Mouse (Mus musculus) urinary bladder, postnatal 10 days (tissue): ENCODE data around the gene Atp12a.

Source experiments
- DNase-seq: peaks from one replicate; pipeline ENCODE4 v3.0.0; 2022; ENCODE audit warnings: low spot score

Atp12a gene

GRCm38 (mm10) chr14:56364711-56365237 is at the start of gene Atp12a:
TSS of gene Atp12a (plus strand) at chr14:56365068.
- no peak for DNase-seq

DNA sequence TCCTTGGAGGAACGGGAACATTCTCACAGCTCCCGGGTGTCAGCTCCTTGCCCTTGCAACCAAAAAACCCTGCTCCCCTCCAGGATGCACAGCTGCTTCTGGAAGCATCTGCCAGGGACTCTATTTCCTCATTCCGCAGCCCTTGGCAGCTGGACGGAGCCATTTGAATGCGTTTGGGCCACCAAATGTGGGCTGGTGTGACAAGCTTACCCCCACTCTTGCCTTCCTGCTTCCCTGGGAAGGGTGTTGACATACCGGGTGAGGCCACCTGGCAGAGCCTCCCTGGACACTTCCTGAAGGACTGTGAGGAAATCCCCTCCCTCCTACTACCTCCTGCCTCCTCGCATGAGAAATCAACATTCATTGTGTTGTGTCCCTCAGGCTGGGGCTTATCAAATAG is 49.3 kb upstream of the Atp12a start:
- no peak for DNase-seq

- no peak for DNase-seq
Measured at GRCm38 (mm10) chr14:56316333-56316732, 48.5 kb upstream of the Atp12a start.

GRCm38 (mm10) chr14:56322982-56323381 is 41.9 kb upstream of the Atp12a start:
- DNase-seq = no peak

GRCm38 (mm10) chr14:56325038-56325437 is 39.8 kb upstream of the Atp12a start:
- DNase-seq = no peak

- no peak for DNase-seq
Measured at GRCm38 (mm10) chr14:56333700-56334099, 31.2 kb upstream of the Atp12a start.

DNA sequence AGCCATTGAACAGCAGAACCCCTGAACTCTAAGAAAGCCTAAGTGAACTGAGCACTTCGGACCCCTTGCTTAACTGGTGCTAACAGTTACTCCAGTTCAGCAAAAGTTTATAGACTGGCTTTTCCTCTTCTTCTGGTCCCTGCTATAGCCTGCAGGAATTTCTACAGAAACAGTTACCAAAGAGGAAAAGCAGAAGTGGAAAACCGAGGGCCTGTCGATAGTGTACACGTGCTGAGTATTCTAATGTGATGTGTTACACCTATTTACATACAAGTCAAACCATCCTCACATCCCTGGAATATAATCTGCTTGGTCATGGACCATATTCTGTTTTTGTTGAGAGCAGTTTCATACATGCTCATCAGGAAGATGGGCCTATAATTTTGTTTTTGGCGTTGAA is 30.4 kb upstream of the Atp12a start:
- DNase-seq = no peak

GRCm38 (mm10) chr14:56336032-56336431 is 28.8 kb upstream of the Atp12a start:
- no peak for DNase-seq

- no peak for DNase-seq
Measured at GRCm38 (mm10) chr14:56337075-56337474, 27.8 kb upstream of the Atp12a start.

DNA sequence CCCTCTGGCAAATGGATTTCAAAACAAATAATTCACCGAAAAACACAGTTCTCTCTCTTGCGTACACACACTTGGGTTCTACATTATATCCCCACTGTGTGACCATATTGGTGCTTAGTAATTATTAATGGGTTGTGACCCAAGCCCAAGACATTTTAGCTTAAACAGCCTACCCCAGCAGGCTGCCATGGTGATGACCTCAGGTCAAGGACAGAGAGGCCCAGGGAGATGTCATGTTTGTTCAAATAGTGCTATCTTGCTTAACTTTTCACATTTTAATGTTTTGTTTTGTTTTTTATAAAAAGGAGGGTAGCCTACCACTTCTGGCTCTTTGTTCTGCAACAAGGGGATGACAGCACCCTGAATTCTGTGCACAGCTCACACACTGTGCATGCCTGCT is 27.2 kb upstream of the Atp12a start:
- DNase-seq = no peak

GRCm38 (mm10) chr14:56338882-56339442 is 25.9 kb upstream of the Atp12a start:
- DNase-seq = no peak

- no peak for DNase-seq
Measured at GRCm38 (mm10) chr14:56348704-56349103, 16.2 kb upstream of the Atp12a start.

DNA sequence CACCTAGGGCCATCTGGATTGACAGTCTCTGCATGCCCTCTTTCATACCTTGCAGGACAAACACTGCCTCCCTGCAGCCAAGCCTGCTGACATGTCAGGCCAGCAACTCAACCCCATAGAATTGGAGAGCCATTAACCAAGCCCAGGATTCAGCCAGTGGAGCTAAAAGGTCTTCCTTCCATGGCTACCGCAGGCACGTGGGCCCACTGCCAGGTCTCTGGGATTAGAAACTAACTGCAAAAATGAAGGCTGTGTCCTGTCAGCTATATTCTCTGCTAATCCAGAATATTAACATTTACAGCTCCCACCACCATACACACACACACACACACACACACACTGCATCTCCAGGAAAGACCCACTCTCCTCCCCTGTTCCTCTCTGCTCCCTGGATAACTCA is 15.3 kb upstream of the Atp12a start:
- DNase-seq = no peak

DNA sequence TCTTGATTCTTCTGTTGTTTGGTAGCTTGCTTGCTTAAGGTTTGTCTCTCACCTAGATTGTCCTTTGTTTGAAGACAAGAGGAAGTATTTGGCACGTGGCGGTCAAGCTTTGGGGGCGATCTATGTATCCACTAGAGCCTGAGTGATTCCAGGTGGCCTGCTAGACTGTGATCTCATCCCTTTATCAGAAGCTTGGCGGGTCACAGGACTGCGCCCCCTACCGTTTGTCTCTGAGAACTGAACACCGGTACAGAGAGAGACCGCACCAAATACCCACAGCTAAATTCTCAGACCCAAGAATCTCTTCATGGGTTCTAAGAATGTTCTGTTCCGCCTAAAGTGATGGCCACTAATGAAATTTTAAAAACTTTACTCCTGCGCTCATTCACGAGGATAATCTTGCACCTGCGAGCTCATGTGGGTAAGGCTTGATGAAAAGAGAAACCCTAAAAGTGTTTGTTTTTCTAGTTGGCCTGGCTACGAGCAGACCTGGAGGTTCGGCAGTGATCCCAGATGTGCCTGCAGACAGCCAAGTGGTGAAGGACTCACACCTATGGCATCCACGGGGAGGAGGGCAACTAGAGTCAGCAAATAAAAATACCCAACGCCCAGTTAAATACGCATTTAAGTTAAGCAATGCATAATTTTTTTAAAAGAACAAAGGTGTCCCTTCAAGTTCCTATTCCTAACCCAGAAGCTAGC is 12.8 kb upstream of the Atp12a start:
- no peak for DNase-seq

DNA sequence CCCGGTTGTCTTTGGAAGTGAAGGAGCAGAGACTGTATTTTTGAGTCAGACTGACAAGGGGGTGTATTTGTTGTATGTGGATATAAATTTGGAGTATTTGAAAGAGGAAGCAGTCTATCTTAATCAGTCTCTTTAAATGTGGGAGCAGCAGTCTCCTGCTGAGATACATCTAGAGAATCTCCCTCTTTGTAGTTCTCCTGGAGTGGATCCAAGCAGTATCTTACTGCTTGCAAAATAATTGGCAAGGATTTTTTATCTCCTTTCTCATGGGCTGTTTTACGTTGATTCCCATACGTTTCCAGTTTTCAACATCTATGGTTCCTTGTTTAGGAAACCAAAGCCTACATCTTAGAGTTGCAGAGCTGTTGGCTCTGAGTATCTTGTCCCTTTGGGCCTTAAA is 10.1 kb upstream of the Atp12a start:
- no peak for DNase-seq

GRCm38 (mm10) chr14:56355396-56355795 is 9.5 kb upstream of the Atp12a start:
- no peak for DNase-seq

GRCm38 (mm10) chr14:56356196-56356595 is 8.7 kb upstream of the Atp12a start:
- no peak for DNase-seq

- no peak for DNase-seq
Measured at GRCm38 (mm10) chr14:56358422-56358821, 6.4 kb upstream of the Atp12a start.

GRCm38 (mm10) chr14:56359131-56359530 is 5.7 kb upstream of the Atp12a start:
- no peak for DNase-seq

DNA sequence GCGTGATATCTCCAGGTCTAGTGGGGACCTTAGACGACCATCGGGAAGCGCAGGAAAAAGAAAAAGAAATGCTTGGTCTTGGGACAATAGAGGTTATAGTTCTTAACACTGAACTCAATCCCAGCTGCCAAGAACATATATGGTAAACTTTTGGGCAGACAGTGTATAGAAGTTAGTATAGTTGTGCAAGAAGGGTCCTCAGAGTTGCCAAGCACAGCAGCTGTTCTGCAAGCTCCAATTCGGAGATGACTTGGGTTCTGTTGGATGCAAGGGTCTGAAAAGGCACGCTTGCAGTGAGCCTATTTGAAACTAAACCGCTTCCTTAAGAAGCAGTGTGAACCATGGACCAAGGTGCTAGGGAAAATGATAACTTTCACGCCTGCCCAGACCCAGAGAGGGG is 424 bp downstream of the Atp12a start:
- DNase-seq = no peak

GRCm38 (mm10) chr14:56366712-56367111 is 1.8 kb downstream of the Atp12a start:
- DNase-seq = no peak

GRCm38 (mm10) chr14:56368834-56369233 is 4.0 kb downstream of the Atp12a start:
- DNase-seq = no peak

DNA sequence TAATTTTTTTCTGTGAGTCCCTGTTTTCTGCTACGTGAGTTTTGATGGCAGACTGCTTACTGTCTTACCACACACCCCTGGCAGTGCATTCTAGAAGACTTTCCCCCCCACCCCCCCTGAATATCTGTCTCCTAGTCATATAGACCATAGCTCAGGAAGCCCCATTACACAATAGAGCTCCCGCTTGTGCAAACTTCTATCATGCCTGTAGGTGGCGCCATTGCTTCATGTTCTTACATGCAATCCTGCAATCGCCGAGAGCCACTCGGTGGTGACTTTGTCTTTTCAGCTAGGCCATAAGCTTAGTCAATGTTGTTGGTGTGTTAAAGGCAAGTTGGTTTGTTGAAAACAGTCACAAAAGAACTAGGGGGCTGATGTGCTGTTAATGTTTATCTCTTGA is 10.9 kb downstream of the Atp12a start:
- DNase-seq = peak; percentile 23

DNA sequence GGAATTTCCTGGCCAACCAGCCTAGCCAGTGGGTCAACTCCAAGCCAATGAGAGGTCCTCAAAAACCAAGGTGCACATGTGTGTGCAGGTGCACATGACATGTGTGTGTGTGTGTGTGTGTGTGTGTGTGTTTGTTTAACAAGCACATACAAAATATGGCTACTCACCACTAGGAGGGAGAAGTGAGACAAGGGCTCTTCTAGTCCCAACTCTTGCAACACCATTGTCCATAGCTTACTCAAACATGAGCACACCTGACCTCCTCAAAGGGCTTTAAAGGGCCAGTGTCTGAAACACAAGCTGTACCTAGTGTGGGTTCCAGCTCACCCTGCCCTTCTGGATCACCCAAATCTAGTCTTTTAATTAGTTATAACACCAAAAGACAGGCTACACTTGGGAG is 12.9 kb downstream of the Atp12a start:
- DNase-seq = no peak
